Mouse (Mus musculus): Measurements from ENCODE around the gene Tmem107.

The Tmem107 gene

GRCm38 (mm10) chr11:69095511-69096231, 25.1 kb downstream of the Tmem107 start:
- DNase-seq, result no peak

- DNase-seq, result no peak
Observed at GRCm38 (mm10) chr11:69096360-69096986, 25.9 kb downstream of the Tmem107 start.

- DNase-seq, result peak; percentile 99
Observed at GRCm38 (mm10) chr11:69096987-69097900, 26.6 kb downstream of the Tmem107 start.

- DNase-seq, result no peak
Observed at GRCm38 (mm10) chr11:69098039-69098761, 27.6 kb downstream of the Tmem107 start.

- DNase-seq, result peak; percentile 98 to 99
Observed at GRCm38 (mm10) chr11:69098762-69099091, 28.1 kb downstream of the Tmem107 start.

GRCm38 (mm10) chr11:69099177-69099914, 28.7 kb downstream of the Tmem107 start:
- DNase-seq, result peak; percentile 72 to 87

GRCm38 (mm10) chr11:69099915-69100345, 29.3 kb downstream of the Tmem107 start:
- DNase-seq, result peak; percentile 87 to 91

GRCm38 (mm10) chr11:69100639-69101360, 30.2 kb downstream of the Tmem107 start:
- DNase-seq, result no peak

GRCm38 (mm10) chr11:69101604-69102402, 31.2 kb downstream of the Tmem107 start:
- no peak for DNase-seq

GRCm38 (mm10) chr11:69102403-69102725, 31.8 kb downstream of the Tmem107 start:
- DNase-seq, result no peak

- DNase-seq, result no peak
Observed at GRCm38 (mm10) chr11:69103121-69103520, 32.5 kb downstream of the Tmem107 start.

GRCm38 (mm10) chr11:69103531-69104435, 33.2 kb downstream of the Tmem107 start:
- DNase-seq, result no peak

GRCm38 (mm10) chr11:69104487-69104886, 33.9 kb downstream of the Tmem107 start:
- no peak for DNase-seq

GRCm38 (mm10) chr11:69105227-69105626, 34.6 kb downstream of the Tmem107 start:
- no peak for DNase-seq

GRCm38 (mm10) chr11:69105796-69106195, 35.2 kb downstream of the Tmem107 start:
- no peak for DNase-seq

- no peak for DNase-seq
Observed at GRCm38 (mm10) chr11:69106299-69106698, 35.7 kb downstream of the Tmem107 start.

GRCm38 (mm10) chr11:69106842-69107241, 36.2 kb downstream of the Tmem107 start:
- DNase-seq, result no peak

- DNase-seq, result no peak
Observed at GRCm38 (mm10) chr11:69107676-69108075, 37.1 kb downstream of the Tmem107 start.

GRCm38 (mm10) chr11:69108223-69108622, 37.6 kb downstream of the Tmem107 start:
- DNase-seq, result no peak
